14 mouse cellular contexts compared by ENCODE assay signal in the genomic region with DNA sequence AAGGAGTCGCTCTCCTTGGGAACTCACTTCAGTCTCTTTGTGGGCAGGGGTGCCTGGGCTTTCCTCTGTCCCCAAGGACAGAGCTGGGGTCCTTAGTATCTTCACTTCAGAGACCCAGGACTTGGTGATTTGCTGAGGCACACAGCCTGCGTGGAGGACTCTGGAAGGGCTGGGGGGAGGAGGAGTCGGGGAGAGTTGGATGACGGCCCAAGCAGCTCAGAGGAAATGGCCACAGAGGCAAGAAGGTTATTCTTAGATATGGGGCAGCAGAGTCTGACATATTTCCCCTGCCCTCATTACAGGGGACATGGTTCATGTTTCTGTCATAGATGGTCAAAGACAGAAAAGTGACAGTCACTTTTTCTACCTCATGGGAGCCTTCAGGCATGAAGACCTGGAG. TPM values are rescaled to one million over a fixed set of nuclear protein-coding genes. Genes with fewer than 3 reads are reported as not detected.
DNase-seq lines count a peak whose midpoint lies in the region; ATAC-seq lines count a peak whose summit lies in the region.
"Had no signal": no experiment of that assay in that cellular context is flagged by ENCODE, and none has a peak within 500 bp of the region (broad histone marks: within the 10 kb centered on the region; RNA-seq: fewer than 3 reads in every experiment).

No protein-coding gene starts in this region.

- no peaks in the 10 kb centered on the region for H3K27me3 ChIP-seq in kidney, embryonic 14.5 days (ENCODE audit: control insufficient read depth, insufficient read depth, low read length)
- H3K27me3 ChIP-seq in kidney, embryonic 16.5 days (ENCODE audit: insufficient read depth, low read length), result no peaks in the 10 kb centered on the region
- H3K27me3 ChIP-seq in hindbrain, embryonic 14.5 days (ENCODE audit: control insufficient read depth, insufficient read depth, low read length), result no peaks in the 10 kb centered on the region
- H3K27me3 ChIP-seq: midbrain, embryonic 13.5 days; stomach, embryonic 15.5 days had no signal

- peaks cover 5% of the 10 kb centered on the region; the same call in 1 of the 2 replicates for H3K4me1 ChIP-seq in kidney, embryonic 14.5 days (ENCODE audit: control insufficient read depth, insufficient read depth, low read length)
- peaks cover 14% of the 10 kb centered on the region for H3K4me1 ChIP-seq in kidney, embryonic 16.5 days (ENCODE audit: insufficient read depth, low read length)
- H3K4me1 ChIP-seq in hindbrain, embryonic 14.5 days (replicated peaks; ENCODE audit: control insufficient read depth, insufficient read depth, low read length), result no peaks in the 10 kb centered on the region
- H3K4me1 ChIP-seq: midbrain, embryonic 13.5 days; stomach, embryonic 15.5 days had no signal

- H3K9ac ChIP-seq in kidney, embryonic 14.5 days (ENCODE audit: low read depth, low read length), result no peak overlapping the region
- H3K9ac ChIP-seq in kidney, embryonic 16.5 days (replicated peaks; ENCODE audit: low read length), result no peak overlapping the region
- H3K9ac ChIP-seq in hindbrain, embryonic 14.5 days, result no peak overlapping the region
- H3K9ac ChIP-seq: midbrain, embryonic 13.5 days; stomach, embryonic 15.5 days had no signal

- no peak for ATAC-seq in kidney, embryonic 14.5 days (ENCODE audit: low FRiP score, low TSS enrichment)
- 0 out of 2 replicates have a peak, but pooled peaks have one; percentile 46 for ATAC-seq in kidney, embryonic 16.5 days (ENCODE audit: low FRiP score, low TSS enrichment)
- peak; percentile 44; the same call in 1 of the 2 replicates for ATAC-seq in megakaryocyte progenitor cell, adult 5-6 weeks (replicated peaks; ENCODE audit: poor library complexity)
- ATAC-seq in hindbrain, embryonic 14.5 days (ENCODE audit: low FRiP score), result no peak
- ATAC-seq: midbrain, embryonic 13.5 days had no signal

- no peaks in the 10 kb centered on the region for H3K9me3 ChIP-seq in kidney, embryonic 14.5 days (ENCODE audit: control insufficient read depth, low read length)
- no peaks in the 10 kb centered on the region for H3K9me3 ChIP-seq in kidney, embryonic 16.5 days (ENCODE audit: low read length)
- H3K9me3 ChIP-seq in hindbrain, embryonic 14.5 days (ENCODE audit: control insufficient read depth, low read length), result no peaks in the 10 kb centered on the region
- H3K9me3 ChIP-seq: midbrain, embryonic 13.5 days; stomach, embryonic 15.5 days had no signal

- intact Hi-C loops in left cerebral cortex, postnatal 14 days (cut with DNase I), result no loop called here

- DNase-seq in kidney, adult 11 months, result peak; percentile 62
- DNase-seq in heart, adult 9 months (ENCODE audit: low spot score in 2 of 2), result peak; percentile 71 to 74
- no peak for DNase-seq in left cerebral cortex, postnatal 14 days (ENCODE audit: low spot score in 2 of 2)
- DNase-seq in frontal cortex, postnatal 14 days (ENCODE audit: low spot score in 2 of 2), result no peak
- DNase-seq in hindbrain, embryonic 14.5 days (ENCODE audit: low spot score), result no peak
- DNase-seq: B cell, adult 2 months; cerebellum, adult 9-10 months; left cerebral cortex, postnatal 4 days had no signal

- H3K4me2 ChIP-seq in kidney, embryonic 14.5 days (replicated peaks; ENCODE audit: low read depth, low read length), result no peak overlapping the region
- no peak overlapping the region for H3K4me2 ChIP-seq in kidney, embryonic 16.5 days (replicated peaks; ENCODE audit: low read depth, low read length)
- no peak overlapping the region for H3K4me2 ChIP-seq in hindbrain, embryonic 14.5 days (replicated peaks)
- H3K4me2 ChIP-seq: midbrain, embryonic 13.5 days; stomach, embryonic 15.5 days had no signal

- 55% methylated on average over 4 of the region's 4 CpGs for WGBS in kidney, embryonic 14.5 days
- WGBS in kidney, embryonic 16.5 days, result 41% methylated on average over 4 of the region's 4 CpGs
- 75% methylated on average over 4 of the region's 4 CpGs for whole genome bisulfite sequencing in hindbrain, embryonic 14.5 days

- H3K4me3 ChIP-seq in kidney, embryonic 14.5 days (ENCODE audit: low read length), result no peak overlapping the region
- no peak overlapping the region for H3K4me3 ChIP-seq in kidney, embryonic 16.5 days (ENCODE audit: low read length)
- H3K4me3 ChIP-seq in hindbrain, embryonic 14.5 days (replicated peaks; ENCODE audit: low read length), result no peak overlapping the region
- H3K4me3 ChIP-seq: hindbrain, embryonic 10.5 days; midbrain, embryonic 13.5 days; stomach, embryonic 15.5 days had no signal

- no peak overlapping the region for H3K27ac ChIP-seq in kidney, embryonic 14.5 days (ENCODE audit: low read depth, low read length)
- no peak overlapping the region for H3K27ac ChIP-seq in kidney, embryonic 16.5 days (ENCODE audit: low read length)
- H3K27ac ChIP-seq in hindbrain, embryonic 14.5 days, result no peak overlapping the region
- H3K27ac ChIP-seq: hindbrain, embryonic 10.5 days; midbrain, embryonic 13.5 days; stomach, embryonic 15.5 days had no signal

- H3K36me3 ChIP-seq in kidney, embryonic 14.5 days (ENCODE audit: control insufficient read depth, insufficient read depth, low read length), result no peaks in the 10 kb centered on the region; the same call in 1 of the 2 replicates
- no peaks in the 10 kb centered on the region for H3K36me3 ChIP-seq in kidney, embryonic 16.5 days (ENCODE audit: insufficient read depth, low read length)
- H3K36me3 ChIP-seq in hindbrain, embryonic 14.5 days (replicated peaks; ENCODE audit: control insufficient read depth, insufficient read depth), result no peaks in the 10 kb centered on the region
- H3K36me3 ChIP-seq: stomach, embryonic 15.5 days had no signal

RNA-seq across cellular contexts. Expression of a gene that starts 13.2 kb away (rescaled TPM):
- polyA plus RNA-seq in kidney, embryonic 14.5 days (2014; fragmentation: Nextera tagmentation; extraction: Ambion mirVana), result 12.3 and 12.6 TPM in 2 replicates
- 11.7 and 11.9 TPM in 2 replicates for polyA plus RNA-seq in kidney, embryonic 16.5 days (2015; fragmentation: Nextera tagmentation; extraction: Ambion mirVana)
- 0.15 TPM in 1 of 2 replicates, not detected in the other for total RNA-seq in megakaryocyte progenitor cell, adult 5-6 weeks (2015)
- 0.25 TPM in 1 of 2 replicates, not detected in the other for total RNA-seq in megakaryocyte progenitor cell, adult 5-6 weeks (2017)
- total RNA-seq in left cerebral cortex, postnatal 14 days (2021), result not detected
- polyA plus RNA-seq in hindbrain, embryonic 14.5 days (2014; fragmentation: Nextera tagmentation; extraction: Ambion mirVana), result 0.84 and 1.1 TPM in 2 replicates
- total RNA-seq: left cerebral cortex, postnatal 4 days had no signal

RNA-seq across cellular contexts. Expression of a gene that starts 23.5 kb away (rescaled TPM):
- polyA plus RNA-seq in kidney, embryonic 14.5 days (2014; fragmentation: Nextera tagmentation; extraction: Ambion mirVana), result 57.8 and 60.7 TPM in 2 replicates
- polyA plus RNA-seq in kidney, embryonic 16.5 days (2015; fragmentation: Nextera tagmentation; extraction: Ambion mirVana), result 84.4 and 107 TPM in 2 replicates
- total RNA-seq in megakaryocyte progenitor cell, adult 5-6 weeks (2015), result 123 and 129 TPM in 2 replicates
- 70.4 and 103 TPM in 2 replicates for total RNA-seq in megakaryocyte progenitor cell, adult 5-6 weeks (2017)
- total RNA-seq in left cerebral cortex, postnatal 14 days (2021), result 1 to 10 TPM; 2.4 to 2.8 TPM
- 10.0 and 12.2 TPM in 2 replicates for polyA plus RNA-seq in hindbrain, embryonic 14.5 days (2014; fragmentation: Nextera tagmentation; extraction: Ambion mirVana)

RNA-seq across cellular contexts. Expression of a gene that starts 23.7 kb away (rescaled TPM):
- polyA plus RNA-seq in kidney, embryonic 14.5 days (2014; fragmentation: Nextera tagmentation; extraction: Ambion mirVana), result 29.3 and 43.7 TPM in 2 replicates
- 38.6 and 39.0 TPM in 2 replicates for polyA plus RNA-seq in kidney, embryonic 16.5 days (2015; fragmentation: Nextera tagmentation; extraction: Ambion mirVana)
- total RNA-seq in megakaryocyte progenitor cell, adult 5-6 weeks (2015), result 13.2 and 17.6 TPM in 2 replicates
- 15.3 and 16.3 TPM in 2 replicates for total RNA-seq in megakaryocyte progenitor cell, adult 5-6 weeks (2017)
- total RNA-seq in left cerebral cortex, postnatal 14 days (2021), result 10 to 100 TPM; 29.0 to 31.1 TPM
- 33.2 and 37.6 TPM in 2 replicates for polyA plus RNA-seq in hindbrain, embryonic 14.5 days (2014; fragmentation: Nextera tagmentation; extraction: Ambion mirVana)

RNA-seq across cellular contexts. Expression of a gene that starts 29.2 kb away (rescaled TPM):
- polyA plus RNA-seq in kidney, embryonic 14.5 days (2014; fragmentation: Nextera tagmentation; extraction: Ambion mirVana), result 14.8 and 19.8 TPM in 2 replicates
- 27.3 and 28.2 TPM in 2 replicates for polyA plus RNA-seq in kidney, embryonic 16.5 days (2015; fragmentation: Nextera tagmentation; extraction: Ambion mirVana)
- total RNA-seq in megakaryocyte progenitor cell, adult 5-6 weeks (2015), result 6.2 and 7.6 TPM in 2 replicates
- 2.0 and 4.9 TPM in 2 replicates for total RNA-seq in megakaryocyte progenitor cell, adult 5-6 weeks (2017)
- 10 to 100 TPM; 53.9 to 56.3 TPM for total RNA-seq in left cerebral cortex, postnatal 14 days (2021)
- polyA plus RNA-seq in hindbrain, embryonic 14.5 days (2014; fragmentation: Nextera tagmentation; extraction: Ambion mirVana), result 59.5 and 74.7 TPM in 2 replicates

RNA-seq across cellular contexts. Expression of a gene that starts 55.1 kb away (rescaled TPM):
- 34.6 and 42.3 TPM in 2 replicates for polyA plus RNA-seq in kidney, embryonic 14.5 days (2014; fragmentation: Nextera tagmentation; extraction: Ambion mirVana)
- 38.9 and 40.8 TPM in 2 replicates for polyA plus RNA-seq in kidney, embryonic 16.5 days (2015; fragmentation: Nextera tagmentation; extraction: Ambion mirVana)
- total RNA-seq in megakaryocyte progenitor cell, adult 5-6 weeks (2015), result 17.0 and 20.8 TPM in 2 replicates
- total RNA-seq in megakaryocyte progenitor cell, adult 5-6 weeks (2017), result 10.9 and 11.6 TPM in 2 replicates
- total RNA-seq in left cerebral cortex, postnatal 14 days (2021), result 10 to 100 TPM; 16.2 to 17.2 TPM
- 43.1 and 44.4 TPM in 2 replicates for polyA plus RNA-seq in hindbrain, embryonic 14.5 days (2014; fragmentation: Nextera tagmentation; extraction: Ambion mirVana)

Comparison
In these comparisons a context has a peak if more than half of its experiments do, and no peak if none do; other contexts are left out.
1. ATAC-seq: peak in kidney, embryonic 16.5 days (single experiment) and megakaryocyte progenitor cell, adult 5-6 weeks (single experiment); none in kidney, embryonic 14.5 days (single experiment) and hindbrain, embryonic 14.5 days (single experiment).
2. DNase-seq: peak in kidney, adult 11 months (single experiment) and heart, adult 9 months (2 of 2); none in left cerebral cortex, postnatal 14 days (0 of 2), frontal cortex, postnatal 14 days (0 of 2) and hindbrain, embryonic 14.5 days (single experiment).